Mouse (Mus musculus): ENCODE data around the gene Pdcd6. TPM values are rescaled to one million over a fixed set of nuclear protein-coding genes. Genes with fewer than 3 reads are reported as not detected.

Pdcd6 gene
- total RNA-seq (2023), result 116 TPM

GRCm38 (mm10) chr13:74317170-74317849 lies at the start of gene Pdcd6:
Pdcd6 (minus strand) TSS chr13:74317580.

GRCm38 (mm10) chr13:74363859-74364235 lies 46.5 kb upstream of the Pdcd6 start, which contains the start of gene Lrrc14b:
Lrrc14b (minus strand) TSS chr13:74364005.

GRCm38 (mm10) chr13:74349566-74350434 lies 32.4 kb upstream of the Pdcd6 start, which contains the start of the genes Sdha and Ccdc127:
Sdha (minus strand) TSS chr13:74350280.
Ccdc127 (plus strand) TSS chr13:74350309.

GRCm38 (mm10) chr13:74292167-74292566 lies 25.2 kb downstream of the Pdcd6 start, which contains the start of gene Ahrr:
Ahrr (minus strand) TSS chr13:74292331.

Other genes with a start within 250 kb of the Pdcd6 start
- not detected for gene Slc9a3, start 196.1 kb downstream of the Pdcd6 start, total RNA-seq (2023)
- gene Exoc3, start 108.8 kb downstream of the Pdcd6 start, total RNA-seq (2023), result 60.5 TPM
- gene Ahrr, start 25.2 kb downstream of the Pdcd6 start, total RNA-seq (2023), result 0.62 TPM
- 140 TPM for gene Sdha, start 32.7 kb upstream of the Pdcd6 start, total RNA-seq (2023)
- 28.4 TPM for gene Ccdc127, start 32.7 kb upstream of the Pdcd6 start, total RNA-seq (2023)
- not detected for gene Lrrc14b, start 46.4 kb upstream of the Pdcd6 start, total RNA-seq (2023)
- gene Zfp72, start 73.3 kb upstream of the Pdcd6 start, total RNA-seq (2023), result 0.80 TPM
- 438 TPM for gene Ftl1-ps1, start 82.1 kb upstream of the Pdcd6 start, total RNA-seq (2023)
- gene Zfp825, start 176.4 kb upstream of the Pdcd6 start, total RNA-seq (2023), result 5.4 TPM